Mouse (Mus musculus): ENCODE measurements at regions not wholly inside any gene's neighbourhood (a gene's known extent, or its start where the extent isn't known, plus 50 kb on each side); places are given as distances from the start of the nearest gene placed in this dataset.

- TF ChIP-seq CTCF (IDR thresholded peaks at IDR 0.05) (no peak), EP300 (IDR thresholded peaks at IDR 0.05) (no peak)
Observed at GRCm38 (mm10) chr10:99635796-99636195, 123.7 kb downstream of the Csl start.
